1 mouse cellular context compared by ENCODE assay signal in the genomic region with DNA sequence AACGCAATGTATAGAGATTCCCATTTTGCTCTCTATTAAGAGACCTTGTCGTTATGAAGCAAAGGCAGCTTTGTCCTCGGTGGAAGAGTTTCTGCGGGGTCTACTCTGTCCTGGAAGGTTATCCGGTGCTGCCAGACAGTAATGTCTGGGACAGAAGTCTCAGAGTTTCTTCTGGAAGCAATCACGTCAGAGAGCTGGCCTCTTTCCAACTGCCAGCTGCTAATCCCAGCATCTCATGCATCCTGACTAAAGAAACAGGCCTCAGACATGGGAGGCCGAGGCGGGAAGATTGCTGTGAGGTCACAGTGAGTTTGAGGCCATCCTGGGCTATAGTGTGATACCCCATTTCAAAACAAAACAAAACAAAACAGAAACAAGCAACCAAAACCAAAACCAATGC.
TF ChIP-seq lines count a peak whose summit lies in the region.

No protein-coding gene starts in this region.

TF ChIP-seq in CH12.LX, 34 proteins besides CTCF, POLR2A, EP300 and RAD21 (continued from another document):
- TF ChIP-seq PAX5 (IDR thresholded peaks at IDR 0.05; ENCODE audit: low read length) (no peak), JUN (IDR thresholded peaks at IDR 0.05; ENCODE audit: insufficient read depth, low read depth, low read length) (no peak), ZC3H11A (IDR thresholded peaks at IDR 0.05; ENCODE audit: low read depth, low read length) (no peak), JUND (conservative IDR thresholded peaks at IDR 0.05; ENCODE audit: low read depth, low read length) (no peak), BHLHE40 (IDR thresholded peaks at IDR 0.05; ENCODE audit: low read depth, low read length) (no peak), NELFE (IDR thresholded peaks at IDR 0.05; ENCODE audit: low read depth, low read length) (no peak), ZNF384 (IDR thresholded peaks at IDR 0.05; ENCODE audit: low read depth, low read length) (no peak), MAZ (IDR thresholded peaks at IDR 0.05; ENCODE audit: low read depth, low read length) (no peak)
